Mouse (Mus musculus) kidney, adult 11 months (tissue): ENCODE measurements around the gene Tle2.
A peak's percentile ranks its signal among the peaks of the same experiment; 100 is the strongest.

Source experiments
- DNase-seq: peaks from one replicate; pipeline ENCODE4 v3.0.0; 2022

Tle2 gene

GRCm38 (mm10) chr10:81605974-81606751, 31.8 kb downstream of the Tle2 start, which contains the start of gene BC025920:
BC025920 (plus strand) TSS chr10:81606270.
- DNase-seq: peak; percentile 98

- no peak for DNase-seq
Observed at GRCm38 (mm10) chr10:81608308-81608707, 33.9 kb downstream of the Tle2 start.

- DNase-seq: no peak
Observed at GRCm38 (mm10) chr10:81612779-81613178, 38.4 kb downstream of the Tle2 start.

GRCm38 (mm10) chr10:81615486-81615885, 41.1 kb downstream of the Tle2 start:
- DNase-seq: no peak

- DNase-seq: no peak
Observed at GRCm38 (mm10) chr10:81619976-81620375, 45.6 kb downstream of the Tle2 start.

GRCm38 (mm10) chr10:81620786-81621185, 46.4 kb downstream of the Tle2 start:
- DNase-seq: no peak

GRCm38 (mm10) chr10:81623441-81623840, 49.1 kb downstream of the Tle2 start:
- no peak for DNase-seq

GRCm38 (mm10) chr10:81626101-81626993, 52.0 kb downstream of the Tle2 start:
- DNase-seq: no peak

- DNase-seq: peak; percentile 94
Observed at GRCm38 (mm10) chr10:81626994-81627835, 52.9 kb downstream of the Tle2 start, which contains the start of gene Sirt6. Sirt6 (minus strand) TSS chr10:81627797.

GRCm38 (mm10) chr10:81627836-81628220, 53.5 kb downstream of the Tle2 start:
- DNase-seq: peak; percentile 42

- DNase-seq: no peak
Observed at GRCm38 (mm10) chr10:81628390-81628789, 54.0 kb downstream of the Tle2 start, which contains the start of gene Ankrd24. Ankrd24 (plus strand) TSS chr10:81628540.

GRCm38 (mm10) chr10:81633253-81634099, 59.1 kb downstream of the Tle2 start:
- peak; percentile 89 for DNase-seq

GRCm38 (mm10) chr10:81636338-81636737, 62.0 kb downstream of the Tle2 start:
- DNase-seq: no peak

GRCm38 (mm10) chr10:81638101-81638500, 63.7 kb downstream of the Tle2 start:
- DNase-seq: no peak
